Mouse (Mus musculus) limb, embryonic 14.5 days (tissue): ENCODE measurements at regions not wholly inside any gene's neighbourhood (a gene's known extent, or its start where the extent isn't known, plus 50 kb on each side); places are given as distances from the start of the nearest gene placed in this dataset.

ENCODE experiments used
- ATAC-seq: fragments of 200-750 bp; cut with Nextera tagmentation; 2 replicates; pipeline ENCODE4 v1.8.0; 2017; ENCODE audit warnings: low read depth, moderate number of reproducible peaks, moderate TSS enrichment; ENCODE audit not compliant: low FRiP score
- DNase-seq: peaks from one replicate; pipeline ENCODE4 v3.0.0-alpha.2; 2015; ENCODE audit warnings: low spot score
- H3K27ac ChIP-seq: fragments of 300-500 bp; sonication (generic); replicated peaks from 2 replicates; pipeline ENCODE4 v1.5.1; 2014; ENCODE audit warnings: low read depth, mild to moderate bottlenecking, low read length, moderate library complexity, mixed read lengths
- H3K27me3 ChIP-seq: fragments of 300-500 bp; sonication (generic); 2 replicates; pipeline ENCODE4 v1.6.1; 2014; ENCODE audit warnings: low read length, mixed read lengths; ENCODE audit not compliant: control insufficient read depth, insufficient read depth
- H3K36me3 ChIP-seq: fragments of 300-500 bp; sonication (generic); 2 replicates; pipeline ENCODE4 v1.6.1; 2014; ENCODE audit warnings: mild to moderate bottlenecking, low read length, moderate library complexity, mixed read lengths; ENCODE audit not compliant: control insufficient read depth, insufficient read depth
- H3K4me1 ChIP-seq: fragments of 300-500 bp; sonication (generic); 2 replicates; pipeline ENCODE4 v1.6.1; 2014; ENCODE audit warnings: antibody characterized with exemption, low read length, mixed read lengths; ENCODE audit not compliant: control insufficient read depth, insufficient read depth
- H3K4me2 ChIP-seq: fragments of 300-500 bp; sonication (generic); replicated peaks from 2 replicates; pipeline ENCODE4 v1.6.1; 2014; ENCODE audit warnings: low read depth, mild to moderate bottlenecking, low read length, moderate library complexity; ENCODE audit not compliant: severe bottlenecking
- H3K4me3 ChIP-seq: fragments of 300-500 bp; sonication (generic); replicated peaks from 2 replicates; pipeline ENCODE4 v1.5.1; 2014; ENCODE audit warnings: low read length
- H3K9ac ChIP-seq: fragments of 300-500 bp; sonication (generic); 2 replicates; pipeline ENCODE4 v1.6.1; 2014; ENCODE audit warnings: mild to moderate bottlenecking, low read depth, low read length, moderate library complexity; ENCODE audit not compliant: severe bottlenecking
- H3K9me3 ChIP-seq: fragments of 300-500 bp; sonication (generic); 2 replicates; pipeline ENCODE4 v1.6.1; 2016; ENCODE audit warnings: low read length; ENCODE audit not compliant: control insufficient read depth
- POLR2A ChIP-seq: fragments of 200-500 bp; IDR thresholded peaks from 2 replicates; pipeline ENCODE4 v1.8.0; 2012; ENCODE audit warnings: inconsistent platforms, mild to moderate bottlenecking, moderate library complexity, borderline replicate concordance; ENCODE audit not compliant: insufficient read depth, insufficient read length; ENCODE audit errors: extremely low read depth
- WGBS: fragments of 180-500 bp; shearing (Covaris S2); extraction: QIAGEN DNeasy Blood & Tissue Kit; methylation state at CpG from one replicate; pipeline ENCODE4 v1.1.7; 2014; 5-methylcytosine and 5-hydroxymethylcytosine counted together

- Histone ChIP-seq H3K4me3 (no peak overlapping the region), H3K27ac (peak overlapping the region; percentile 53), H3K9me3 (no peaks in the 10 kb centered on the region), H3K36me3 (no peaks in the 10 kb centered on the region), H3K27me3 (no peaks in the 10 kb centered on the region), H3K9ac (no peak overlapping the region), H3K4me1 (peaks cover 26% of the 10 kb centered on the region), H3K4me2 (no peak overlapping the region)
- TF ChIP-seq POLR2A = no peak
- no peak for ATAC-seq
- 45% methylated on average over 3 of the region's 3 CpGs for WGBS
- DNase-seq = no peak
These were observed 172.0 kb upstream of the Plxnc1 start for GRCm38 (mm10) chr10:95116579-95117011.

GRCm38 (mm10) chr10:95112837-95113388 lies 168.3 kb upstream of the Plxnc1 start:
- DNase-seq (no peak), ATAC-seq (no peak)
- H3K27me3 ChIP-seq = no peaks in the 10 kb centered on the region
- H3K4me1 ChIP-seq = peaks cover 16% of the 10 kb centered on the region
- no peaks in the 10 kb centered on the region for H3K36me3 ChIP-seq
- TF ChIP-seq POLR2A = no peak
- no peak overlapping the region for H3K27ac ChIP-seq
- no peak overlapping the region for H3K4me3 ChIP-seq
- no peak overlapping the region for H3K9ac ChIP-seq
- no peaks in the 10 kb centered on the region for H3K9me3 ChIP-seq
- H3K4me2 ChIP-seq = no peak overlapping the region
- WGBS = 20% methylated on average over 9 of the region's 9 CpGs

GRCm38 (mm10) chr10:95112231-95112774 lies 167.7 kb upstream of the Plxnc1 start:
- no peak overlapping the region for H3K27ac ChIP-seq
- no peak overlapping the region for H3K4me2 ChIP-seq
- no peaks in the 10 kb centered on the region for H3K36me3 ChIP-seq
- ATAC-seq (no peak), DNase-seq (no peak)
- H3K4me1 ChIP-seq = peaks cover 14% of the 10 kb centered on the region
- no peak for TF ChIP-seq POLR2A
- H3K27me3 ChIP-seq = no peaks in the 10 kb centered on the region
- H3K4me3 ChIP-seq = no peak overlapping the region
- no peaks in the 10 kb centered on the region for H3K9me3 ChIP-seq
- H3K9ac ChIP-seq = no peak overlapping the region
- 39% methylated on average over 14 of the region's 14 CpGs for WGBS

GRCm38 (mm10) chr10:95110786-95111185 lies 166.2 kb upstream of the Plxnc1 start:
- no peak overlapping the region for H3K4me3 ChIP-seq
- no peak for DNase-seq
- no peak overlapping the region for H3K9ac ChIP-seq
- WGBS = 86% methylated on average over 21 of the region's 21 CpGs
- peaks cover 9% of the 10 kb centered on the region for H3K4me1 ChIP-seq
- H3K36me3 ChIP-seq = no peaks in the 10 kb centered on the region
- no peak overlapping the region for H3K27ac ChIP-seq
- no peaks in the 10 kb centered on the region for H3K9me3 ChIP-seq
- no peaks in the 10 kb centered on the region for H3K27me3 ChIP-seq
- no peak overlapping the region for H3K4me2 ChIP-seq
- TF ChIP-seq POLR2A = no peak
- ATAC-seq = no peak

GRCm38 (mm10) chr10:95109576-95109975 lies 164.9 kb upstream of the Plxnc1 start:
- no peak for DNase-seq
- no peak overlapping the region for H3K4me3 ChIP-seq
- H3K9me3 ChIP-seq = no peaks in the 10 kb centered on the region
- peaks cover 9% of the 10 kb centered on the region for H3K4me1 ChIP-seq
- H3K36me3 ChIP-seq = no peaks in the 10 kb centered on the region
- no peak for TF ChIP-seq POLR2A
- ATAC-seq = no peak
- H3K4me2 ChIP-seq = no peak overlapping the region
- no peaks in the 10 kb centered on the region for H3K27me3 ChIP-seq
- H3K27ac ChIP-seq = no peak overlapping the region
- H3K9ac ChIP-seq = no peak overlapping the region
- 80% methylated on average over 2 of the region's 2 CpGs for WGBS
